Mouse (Mus musculus): Measurements from ENCODE around the gene Cfap299. TPM values are rescaled to one million over a fixed set of nuclear protein-coding genes. Genes with fewer than 3 reads are reported as not detected.

Cfap299 gene
- total RNA-seq, 2 experiments from 2014 or later, result 0.48 to 1.7 TPM

DNA sequence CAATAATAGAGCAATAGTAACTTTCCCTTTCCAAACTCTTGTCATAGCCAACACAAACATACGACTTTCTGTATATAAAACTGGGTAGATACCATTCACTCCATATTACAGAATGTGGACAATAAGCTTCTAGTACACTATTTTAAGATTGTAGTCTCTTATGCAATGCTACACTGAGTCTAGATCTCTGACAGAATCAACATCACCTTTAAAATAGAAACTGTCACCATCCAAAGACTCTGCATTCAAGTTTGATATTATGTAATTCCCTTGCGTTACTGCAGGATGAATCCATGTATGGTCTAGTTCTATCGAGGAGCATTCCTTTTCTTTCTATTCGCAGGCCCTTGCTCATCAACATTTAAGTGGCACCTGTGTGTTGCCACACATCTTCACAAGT, 477.4 kb downstream of the Cfap299 start:
- no peak for DNase-seq (ENCODE audit: low spot score in 2 of 2)

DNA sequence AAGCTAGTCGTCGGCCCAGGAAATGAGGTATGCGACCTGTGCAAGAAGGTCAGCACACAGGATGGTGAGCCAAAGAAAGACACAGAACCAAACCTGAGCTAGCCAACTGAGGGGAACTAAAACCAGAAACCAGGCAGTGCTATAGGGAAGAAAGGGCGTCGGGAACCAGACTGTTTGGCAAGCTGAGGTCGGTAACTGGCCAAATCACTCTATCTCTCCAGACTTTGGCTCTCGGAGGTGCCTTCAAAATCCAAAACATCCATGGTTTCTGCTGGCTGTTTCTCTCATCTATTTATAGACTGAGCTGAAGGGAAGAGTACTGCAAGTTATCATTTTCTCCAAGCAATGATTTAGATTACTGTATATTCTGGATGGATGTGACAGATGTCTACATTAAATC, 477.9 kb downstream of the Cfap299 start:
- no peak for DNase-seq (ENCODE audit: low spot score in 2 of 2)

GRCm38 (mm10) chr5:98807953-98808352, 478.8 kb downstream of the Cfap299 start:
- DNase-seq (ENCODE audit: low spot score in 2 of 2), result no peak

DNA sequence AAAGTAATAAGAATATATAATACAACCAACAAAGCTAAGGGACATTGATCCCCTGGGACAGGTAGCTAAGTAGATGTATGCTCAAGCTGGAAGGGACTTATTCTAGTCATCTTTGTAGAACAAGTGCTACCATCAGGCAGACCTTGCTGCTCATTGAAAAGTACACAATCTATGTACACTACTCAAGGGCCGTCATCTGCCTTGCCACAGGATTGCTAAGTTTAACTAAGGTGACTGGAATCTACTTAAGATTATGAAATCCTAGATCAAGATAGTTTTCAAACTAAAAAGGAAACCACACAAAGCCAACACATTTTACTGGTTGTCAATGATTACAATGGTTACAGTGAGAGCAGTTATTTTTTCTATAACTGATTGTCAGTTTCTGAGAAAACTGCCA, 483.3 kb downstream of the Cfap299 start:
- no peak for DNase-seq (ENCODE audit: low spot score in 2 of 2)

DNA sequence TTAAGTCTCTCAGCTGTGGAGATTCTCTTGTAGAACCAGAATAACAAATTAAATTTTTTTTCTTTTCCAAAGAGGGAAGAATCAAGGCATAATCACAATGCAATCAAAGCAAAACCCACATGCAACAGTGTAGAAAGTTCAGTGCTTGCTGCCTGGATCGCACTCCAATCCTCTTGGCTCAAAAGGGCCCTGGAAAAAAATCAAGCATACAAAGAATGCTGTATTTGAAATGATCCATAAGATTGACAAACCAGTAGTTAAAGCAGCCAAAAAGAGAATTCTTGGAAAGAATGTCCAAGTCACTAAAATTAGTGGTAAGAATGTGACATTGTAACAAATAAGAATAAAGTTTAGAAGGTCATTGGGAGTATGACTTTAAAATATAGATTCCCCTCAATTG, 486.2 kb downstream of the Cfap299 start:
- no peak for DNase-seq (ENCODE audit: low spot score in 2 of 2)

- DNase-seq (ENCODE audit: low spot score in 2 of 2), result no peak
These were observed 504.7 kb downstream of the Cfap299 start for GRCm38 (mm10) chr5:98833760-98834159.

- DNase-seq (ENCODE audit: low spot score in 2 of 2), result no peak
These were observed 505.2 kb downstream of the Cfap299 start for GRCm38 (mm10) chr5:98834300-98834699.

DNA sequence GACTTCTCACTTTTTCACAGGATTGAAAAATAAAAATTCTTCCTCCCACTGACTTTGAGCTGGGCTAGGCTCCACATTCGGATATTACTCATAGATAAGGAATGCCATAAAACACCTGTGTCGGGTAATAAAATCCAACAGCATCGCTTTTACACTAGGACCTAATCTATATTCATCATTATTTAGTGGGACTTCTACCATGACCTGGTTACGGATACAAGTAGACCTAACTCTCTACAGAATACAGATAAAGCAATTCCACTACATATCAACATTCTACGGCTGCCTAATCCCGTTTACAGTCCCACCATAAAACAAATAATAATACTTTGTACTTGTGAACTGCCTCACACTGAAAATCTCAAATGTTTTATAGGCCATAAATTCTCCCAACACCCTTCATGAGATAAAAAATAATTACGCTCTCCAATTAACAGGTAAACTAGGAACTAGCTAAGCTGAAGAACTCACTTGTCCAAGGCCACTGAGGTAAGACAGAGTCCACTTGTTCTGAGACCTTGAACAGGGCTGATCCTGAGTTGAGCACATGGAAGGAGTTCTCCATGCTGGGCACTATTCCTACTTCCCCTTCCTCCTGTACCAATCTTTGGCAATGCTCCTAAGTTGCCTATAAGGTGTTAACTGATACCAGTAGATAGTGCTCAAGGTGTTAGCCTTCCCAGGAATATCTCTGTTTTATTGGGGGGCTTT, 513.7 kb downstream of the Cfap299 start:
- DNase-seq (ENCODE audit: low spot score in 2 of 2), result no peak

GRCm38 (mm10) chr5:98844664-98845063, 515.6 kb downstream of the Cfap299 start:
- no peak for DNase-seq (ENCODE audit: low spot score in 2 of 2)

Small RNA genes lying within 50 kb of the gene (microRNA-seq; reads per million reads assigned to microRNA genes)
- 0 reads per million in 2 experiments for gene Mir703

Other genes starting within 250 kb of the Cfap299 start
- 10 to 100 TPM; 62.1 to 75.4 TPM for gene Prdm8, start 162.1 kb upstream of the Cfap299 start, total RNA-seq (2021)
- 1 to 10 TPM; 4.4 to 5.6 TPM for gene Fgf5, start 75.1 kb upstream of the Cfap299 start, total RNA-seq (2021)
- not detected for gene Gm11111, start 223.4 kb downstream of the Cfap299 start, total RNA-seq (2021)